Mouse (Mus musculus) kidney, postnatal 25 days (tissue): ENCODE results near the gene Rap1a.

Experiments used
- DNase-seq, 2 experiments: peaks; one replicate each; pipeline ENCODE4 v3.0.0; 2021; ENCODE audit warnings: mixed read lengths in 2 of 2

Rap1a gene

GRCm38 (mm10) chr3:105801191-105802166 lies at the start of gene Rap1a:
Gene Rap1a (minus strand): TSS chr3:105801336.
- DNase-seq = peak; percentile 68 to 90

GRCm38 (mm10) chr3:105846294-105847069 lies 45.3 kb upstream of the Rap1a start:
- no peak for DNase-seq

DNA sequence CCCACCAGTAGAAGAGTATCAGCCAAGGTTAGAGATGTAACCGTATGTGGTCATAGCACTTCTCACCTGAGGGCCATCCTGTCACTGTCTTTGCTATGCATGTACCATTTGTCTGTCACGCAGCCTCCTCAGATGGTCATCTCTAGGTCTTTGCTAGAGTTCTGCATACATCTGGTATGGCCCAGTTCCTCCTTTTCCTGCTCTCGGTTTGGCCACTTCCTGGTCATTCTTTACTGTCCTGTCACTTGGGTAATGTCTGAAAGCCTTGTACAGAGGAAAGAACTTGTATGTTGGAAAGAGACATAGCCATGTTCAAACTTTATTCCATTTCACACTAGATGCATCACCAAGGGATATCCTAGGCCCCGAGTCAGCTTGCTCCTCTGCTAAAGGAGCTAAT lies 38.7 kb upstream of the Rap1a start:
- DNase-seq = no peak

- no peak for DNase-seq
Measured at GRCm38 (mm10) chr3:105838655-105839054, 37.5 kb upstream of the Rap1a start.

DNA sequence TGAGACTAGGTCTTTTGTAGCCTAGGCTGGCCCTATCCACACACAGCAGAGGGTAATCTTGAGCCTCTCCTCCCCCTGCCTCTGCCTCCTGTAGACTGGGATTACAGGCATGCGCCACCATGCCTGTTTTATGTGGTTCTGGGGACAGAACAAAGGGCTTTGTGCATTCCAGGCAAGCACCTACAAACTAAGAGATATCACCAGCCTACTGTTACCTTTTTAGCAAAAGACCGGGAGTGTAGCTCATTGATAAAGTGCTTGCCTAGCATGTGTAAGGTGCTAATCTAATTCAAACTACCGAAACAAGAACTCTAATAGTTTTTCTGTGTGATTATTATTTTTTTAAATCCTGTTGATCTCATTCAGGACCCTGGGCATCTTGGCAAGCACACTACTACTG lies 35.7 kb upstream of the Rap1a start:
- no peak for DNase-seq

GRCm38 (mm10) chr3:105835875-105836274 lies 34.7 kb upstream of the Rap1a start:
- no peak for DNase-seq

- no peak for DNase-seq
Measured at GRCm38 (mm10) chr3:105831584-105831983, 30.4 kb upstream of the Rap1a start.

- peak; percentile 55 to 68 for DNase-seq
Measured at GRCm38 (mm10) chr3:105825501-105826161, 24.5 kb upstream of the Rap1a start.

DNA sequence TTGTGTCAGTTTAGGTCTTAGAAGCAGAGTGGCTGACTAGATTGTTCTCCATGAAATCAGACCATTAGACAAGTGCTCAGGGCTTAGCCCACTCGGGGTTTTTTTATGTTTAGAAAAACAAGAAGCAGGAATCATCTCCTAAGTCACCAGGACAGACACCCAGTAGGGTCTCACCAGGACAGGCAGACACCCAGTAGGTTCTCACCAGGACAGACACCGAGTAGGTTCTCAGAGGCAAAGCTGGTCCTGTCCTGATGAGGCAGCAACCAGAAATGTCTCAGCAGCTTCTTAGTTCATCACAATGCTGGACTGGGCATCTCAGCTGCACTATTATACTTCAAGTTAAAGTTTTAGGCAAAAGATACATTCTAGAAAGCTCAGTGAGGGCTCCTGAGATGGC lies 23.6 kb upstream of the Rap1a start:
- no peak for DNase-seq

DNA sequence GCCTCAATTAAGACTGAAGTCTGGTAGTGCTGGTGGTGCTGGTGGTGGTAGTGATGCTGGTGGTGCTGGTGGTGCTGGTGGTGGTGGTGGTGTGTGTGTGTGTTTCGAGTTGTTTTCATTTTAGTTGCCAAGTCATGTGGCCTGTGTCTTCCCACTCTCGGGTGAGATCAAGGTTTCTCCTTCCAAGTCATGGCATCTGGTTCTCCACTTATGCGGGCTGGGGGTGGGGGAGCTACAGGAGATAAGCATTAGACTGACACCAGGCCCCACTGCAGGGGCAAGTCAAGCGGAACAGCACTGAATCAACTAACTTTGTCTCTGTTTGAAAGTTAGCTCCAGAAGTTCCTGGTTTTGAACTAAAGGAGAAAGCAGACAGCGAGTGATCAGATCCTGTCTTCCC lies 23.0 kb upstream of the Rap1a start:
- no peak for DNase-seq

DNA sequence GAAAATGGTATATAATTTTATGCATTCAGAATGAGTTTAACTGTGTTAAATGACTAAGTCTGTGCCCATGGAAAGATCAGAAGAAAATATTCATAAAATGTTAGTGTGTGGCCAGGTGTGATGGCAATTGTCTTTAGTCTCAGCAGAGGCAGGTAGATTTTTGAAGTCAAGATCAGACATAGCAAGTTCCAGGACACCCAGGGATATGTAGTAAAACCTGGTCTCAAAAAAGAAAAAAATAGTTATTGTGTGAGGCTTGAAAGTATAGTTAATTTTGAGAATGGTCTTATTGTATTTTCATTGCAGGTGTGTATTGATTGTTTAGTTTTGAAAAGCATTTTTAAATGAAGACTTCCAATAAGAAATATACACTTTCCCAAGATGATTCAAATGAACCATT lies 22.5 kb upstream of the Rap1a start:
- DNase-seq = no peak

GRCm38 (mm10) chr3:105821504-105821903 lies 20.4 kb upstream of the Rap1a start:
- no peak for DNase-seq

GRCm38 (mm10) chr3:105820272-105820671 lies 19.1 kb upstream of the Rap1a start:
- no peak for DNase-seq

DNA sequence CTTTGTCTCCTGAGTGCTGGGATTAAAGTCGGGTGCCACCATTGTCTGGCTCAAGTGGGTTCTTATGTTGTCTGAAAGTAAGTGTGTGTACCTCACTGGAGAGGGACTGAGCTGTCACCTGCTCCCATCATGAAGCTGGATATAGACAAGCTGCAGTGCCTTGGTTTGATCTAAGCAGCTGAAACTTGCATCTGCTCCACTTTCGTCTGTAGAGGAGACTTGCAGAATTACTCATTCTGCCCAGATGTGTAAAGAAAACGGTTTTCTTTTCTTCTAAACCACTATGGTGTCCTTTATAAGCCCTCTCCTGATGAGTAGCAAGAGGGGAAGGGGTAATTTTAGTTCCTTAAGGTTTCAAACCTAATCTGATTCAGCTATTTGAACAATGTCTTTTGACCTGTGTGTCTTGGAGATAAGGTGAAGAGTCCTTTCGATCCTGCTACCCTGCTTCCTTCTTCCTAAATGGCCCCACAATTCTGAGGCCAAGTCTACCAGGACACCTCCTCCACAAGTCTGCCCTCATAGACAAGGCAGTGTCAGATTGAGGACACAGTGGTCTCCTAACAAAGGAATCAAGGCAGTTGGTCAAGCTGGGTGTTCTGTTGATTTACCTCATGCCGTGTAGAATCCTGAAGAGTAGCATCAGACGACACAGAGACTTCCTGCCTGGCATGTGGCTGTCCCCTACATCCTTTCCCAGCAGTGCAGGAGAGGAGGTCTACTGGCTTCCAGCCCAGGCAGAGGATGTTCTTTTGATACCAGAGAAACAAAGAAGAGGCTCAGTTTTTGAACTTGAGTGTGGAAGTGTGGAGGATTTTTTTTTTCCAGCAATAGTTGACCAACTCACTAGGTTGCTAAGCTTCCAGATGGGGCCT lies 17.2 kb upstream of the Rap1a start:
- DNase-seq = peak; percentile 40 to 65

GRCm38 (mm10) chr3:105816089-105816488 lies 15.0 kb upstream of the Rap1a start:
- DNase-seq = no peak

DNA sequence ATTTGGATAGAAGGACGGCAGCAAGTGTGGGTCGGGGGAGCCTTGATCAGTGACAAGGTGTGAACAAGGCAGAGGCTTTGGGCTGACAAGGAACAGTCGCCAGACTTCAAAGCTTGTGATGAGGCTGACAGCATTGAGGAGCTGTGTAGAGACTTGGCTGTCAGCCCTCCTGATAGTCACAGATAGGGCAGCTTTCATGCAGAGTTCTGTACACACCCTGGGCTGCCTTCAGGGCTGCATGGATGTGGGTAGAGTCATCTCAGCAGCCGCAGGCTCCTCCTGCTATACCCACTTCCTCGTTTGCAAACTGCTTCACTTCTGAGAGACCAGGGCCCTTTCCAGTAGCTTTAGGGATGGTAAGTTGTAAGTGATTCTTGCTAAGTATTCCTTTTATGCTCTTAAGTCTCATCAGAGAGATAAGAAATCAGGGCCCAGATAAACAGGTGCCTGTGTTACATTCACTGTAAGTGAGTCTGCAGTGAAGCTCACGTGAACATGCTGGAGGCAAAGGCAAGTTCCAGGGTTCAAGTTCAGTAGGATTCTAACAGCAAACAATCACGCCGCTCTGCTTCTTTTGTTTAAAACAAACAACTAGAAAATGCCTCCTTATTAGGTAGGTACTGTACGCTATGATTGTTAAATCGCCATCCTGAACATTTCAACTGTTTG lies 14.2 kb upstream of the Rap1a start:
- DNase-seq = no peak

- DNase-seq = no peak
Measured at GRCm38 (mm10) chr3:105811146-105811545, 10.0 kb upstream of the Rap1a start.

GRCm38 (mm10) chr3:105808179-105809037 lies 7.3 kb upstream of the Rap1a start:
- no peak for DNase-seq

GRCm38 (mm10) chr3:105807672-105808071 lies 6.5 kb upstream of the Rap1a start:
- no peak for DNase-seq

GRCm38 (mm10) chr3:105806519-105807249 lies 5.5 kb upstream of the Rap1a start:
- DNase-seq = no peak
